Mouse (Mus musculus): ENCODE measurements at regions not wholly inside any gene's neighbourhood (a gene's known extent, or its start where the extent isn't known, plus 50 kb on each side); places are given as distances from the start of the nearest gene placed in this dataset.

DNA sequence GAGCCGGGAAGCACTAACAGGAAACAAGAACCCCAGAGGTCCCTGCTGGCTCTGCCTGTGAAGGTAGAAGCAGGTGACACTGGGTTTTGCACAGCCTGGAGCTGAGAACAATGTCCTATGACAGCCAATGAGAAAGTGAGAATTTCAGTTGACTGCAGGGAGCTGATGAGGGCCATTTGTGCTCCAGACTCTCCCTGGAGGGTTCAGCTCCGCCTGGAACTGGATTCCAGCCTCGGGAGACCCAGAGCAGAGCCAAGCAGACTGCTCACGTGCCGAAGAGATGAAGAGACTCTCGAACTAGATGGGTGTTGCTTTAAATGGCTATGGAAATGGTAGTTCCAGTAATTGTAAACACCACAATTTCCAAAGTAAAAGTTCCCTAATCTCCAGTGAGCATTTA is 93.5 kb downstream of the Cand1 start:
- H3K27me3 ChIP-seq (ENCODE audit: control insufficient read depth, insufficient read depth, low read length): no peaks in the 10 kb centered on the region
- WGBS: 39% methylated on average over 6 of the region's 6 CpGs
- no peak overlapping the region for H3K27ac ChIP-seq
- no peak for TF ChIP-seq POLR2A (IDR thresholded peaks at IDR 0.05; ENCODE audit: insufficient read depth, low read depth, low read length)
- no peak for TF ChIP-seq EP300 (IDR thresholded peaks at IDR 0.05; ENCODE audit: insufficient read depth, low read depth, low read length)
- no peak for TF ChIP-seq CTCF (IDR thresholded peaks at IDR 0.05)
- H3K79me2 ChIP-seq (replicated peaks; ENCODE audit: control insufficient read depth, insufficient read depth, low read length): no peaks in the 10 kb centered on the region
- no peaks in the 10 kb centered on the region for H3K36me3 ChIP-seq (ENCODE audit: control insufficient read depth, insufficient read depth, low read length)
- DNase-seq: peak in 1 of 2 experiments; percentile 7
- H3K4me3 ChIP-seq: no peak overlapping the region
- intact Hi-C loops (cut with DNase I): no loop called here
- peaks cover 1% of the 10 kb centered on the region; the same call in 1 of the 2 replicates for H3K4me1 ChIP-seq (ENCODE audit: control insufficient read depth, insufficient read depth, low read length)
- H3K9ac ChIP-seq (ENCODE audit: low read depth, low read length): no peak overlapping the region

DNA sequence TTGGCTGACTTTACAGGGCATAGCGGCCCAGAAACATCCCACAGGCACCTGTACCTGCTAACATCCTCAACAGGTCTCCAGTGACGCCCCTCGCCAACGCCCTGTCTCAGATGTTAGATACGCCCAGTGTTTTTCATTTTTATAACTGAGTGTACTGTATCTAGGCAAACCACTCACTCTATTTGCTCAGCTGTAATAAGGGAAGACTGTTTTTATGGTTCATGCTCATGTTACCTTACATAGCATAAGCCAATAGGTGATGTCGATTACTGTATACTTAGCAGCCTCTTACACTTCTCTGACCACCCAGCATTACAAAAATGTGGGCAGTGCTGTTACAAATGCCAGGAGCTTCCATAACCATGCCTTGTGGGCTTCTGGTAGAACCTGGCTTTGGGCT is 97.0 kb downstream of the Cand1 start:
- Histone ChIP-seq H3K27me3 (ENCODE audit: control insufficient read depth, insufficient read depth, low read length) (no peaks in the 10 kb centered on the region), H3K4me3 (no peak overlapping the region), H3K4me1 (ENCODE audit: control insufficient read depth, insufficient read depth, low read length) (peaks cover 1% of the 10 kb centered on the region; the same call in 1 of the 2 replicates), H3K79me2 (replicated peaks; ENCODE audit: control insufficient read depth, insufficient read depth, low read length) (no peaks in the 10 kb centered on the region), H3K9ac (ENCODE audit: low read depth, low read length) (no peak overlapping the region), H3K36me3 (ENCODE audit: control insufficient read depth, insufficient read depth, low read length) (no peaks in the 10 kb centered on the region), H3K27ac (no peak overlapping the region)
- no peak for DNase-seq
- intact Hi-C loops (cut with DNase I): no loop called here
- TF ChIP-seq POLR2A (IDR thresholded peaks at IDR 0.05; ENCODE audit: insufficient read depth, low read depth, low read length) (no peak), CTCF (IDR thresholded peaks at IDR 0.05) (no peak), EP300 (IDR thresholded peaks at IDR 0.05; ENCODE audit: insufficient read depth, low read depth, low read length) (no peak)
- WGBS: 94% methylated on average over 6 of the region's 6 CpGs

DNA sequence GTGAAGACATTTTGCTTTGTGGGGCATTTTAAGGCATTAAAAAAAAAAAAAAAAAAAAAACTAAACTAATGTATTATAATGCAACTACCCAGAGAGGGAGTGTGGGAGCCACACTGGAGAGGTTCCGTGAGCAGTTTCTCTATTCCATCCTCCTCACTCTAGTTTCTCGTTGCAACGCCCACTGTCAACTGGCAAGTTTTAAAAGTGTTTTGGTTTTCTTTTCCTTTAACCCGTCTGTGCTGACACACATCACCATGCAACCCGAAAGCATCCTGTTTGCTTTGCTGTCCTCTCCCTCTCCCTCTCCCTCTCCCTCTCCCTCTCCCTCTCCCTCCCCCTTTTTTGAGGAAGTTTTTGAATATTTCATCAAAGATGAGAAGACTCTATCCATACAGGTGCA is 97.5 kb downstream of the Cand1 start:
- H3K79me2 ChIP-seq (replicated peaks; ENCODE audit: control insufficient read depth, insufficient read depth, low read length): no peaks in the 10 kb centered on the region
- 53% methylated on average over 5 of the region's 5 CpGs for WGBS

DNA sequence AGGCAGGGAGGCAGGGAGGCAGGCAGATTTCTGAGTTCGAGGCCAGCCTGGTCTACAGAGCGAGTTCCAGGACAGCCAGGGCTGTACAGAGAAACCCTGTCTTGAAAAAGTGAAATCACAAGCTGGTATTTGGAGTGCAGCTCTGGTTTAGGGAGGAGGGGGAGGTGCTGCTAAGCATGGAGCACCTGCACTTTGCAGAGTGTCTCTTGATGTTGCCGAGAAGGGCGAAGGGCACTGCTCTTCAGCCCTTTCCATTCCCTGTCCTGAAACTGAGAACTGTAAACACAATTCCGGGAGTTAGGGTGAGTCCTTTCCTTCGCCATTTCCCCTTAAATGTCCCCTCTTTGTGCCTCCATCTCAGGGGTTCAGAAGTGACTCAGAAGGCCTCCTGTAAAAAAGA is 101.6 kb downstream of the Cand1 start:
- no peaks in the 10 kb centered on the region for H3K79me2 ChIP-seq (replicated peaks; ENCODE audit: control insufficient read depth, insufficient read depth, low read length)
- no peaks in the 10 kb centered on the region for H3K4me1 ChIP-seq (ENCODE audit: control insufficient read depth, insufficient read depth, low read length)
- H3K27ac ChIP-seq: no peak overlapping the region
- TF ChIP-seq CTCF (IDR thresholded peaks at IDR 0.05) (no peak), POLR2A (IDR thresholded peaks at IDR 0.05; ENCODE audit: insufficient read depth, low read depth, low read length) (no peak)
- intact Hi-C loops (cut with DNase I): no loop called here
- no peaks in the 10 kb centered on the region for H3K27me3 ChIP-seq (ENCODE audit: control insufficient read depth, insufficient read depth, low read length)
- H3K4me3 ChIP-seq: no peak overlapping the region
- 80% methylated on average over 6 of the region's 6 CpGs for WGBS
- no peak overlapping the region for H3K9ac ChIP-seq (ENCODE audit: low read depth, low read length)
- DNase-seq: no peak
- H3K36me3 ChIP-seq (ENCODE audit: control insufficient read depth, insufficient read depth, low read length): no peaks in the 10 kb centered on the region

More for the DNA sequence above, 97.5 kb downstream of the Cand1 start:
- no peaks in the 10 kb centered on the region for H3K27me3 ChIP-seq (ENCODE audit: control insufficient read depth, insufficient read depth, low read length)
- DNase-seq: no peak
- no peak overlapping the region for H3K4me3 ChIP-seq
- H3K27ac ChIP-seq: no peak overlapping the region
- no peak for TF ChIP-seq POLR2A (IDR thresholded peaks at IDR 0.05; ENCODE audit: insufficient read depth, low read depth, low read length)
- no peak for TF ChIP-seq EP300 (IDR thresholded peaks at IDR 0.05; ENCODE audit: insufficient read depth, low read depth, low read length)
- TF ChIP-seq CTCF (IDR thresholded peaks at IDR 0.05): no peak
- intact Hi-C loops (cut with DNase I): no loop called here
- H3K36me3 ChIP-seq (ENCODE audit: control insufficient read depth, insufficient read depth, low read length): no peaks in the 10 kb centered on the region
- H3K9ac ChIP-seq (ENCODE audit: low read depth, low read length): no peak overlapping the region
- peaks cover 1% of the 10 kb centered on the region; the same call in 1 of the 2 replicates for H3K4me1 ChIP-seq (ENCODE audit: control insufficient read depth, insufficient read depth, low read length)

DNA sequence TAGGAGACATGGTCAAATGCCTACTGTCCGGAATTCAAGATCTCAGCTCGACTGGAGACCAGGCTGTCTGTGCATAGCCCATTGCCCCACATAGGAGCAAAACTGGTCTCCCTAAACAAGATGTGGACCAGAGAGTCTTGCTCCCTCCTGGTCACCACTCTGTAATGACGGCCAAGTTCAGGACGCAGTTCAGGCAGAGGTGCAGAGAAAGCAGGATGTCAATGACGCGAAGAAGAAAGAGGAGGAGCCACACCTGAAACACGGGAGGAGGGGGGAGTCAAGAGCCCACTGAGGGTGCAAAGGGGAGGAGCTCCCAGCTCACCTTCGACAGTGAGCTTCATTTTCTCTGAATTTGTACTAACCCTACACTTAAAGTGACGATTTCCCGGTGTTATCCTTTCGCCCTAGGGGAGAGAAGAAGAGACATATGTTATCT is 104.3 kb downstream of the Cand1 start:
- no peak overlapping the region for H3K4me3 ChIP-seq
- no peak for TF ChIP-seq CTCF (IDR thresholded peaks at IDR 0.05)
- no peak for TF ChIP-seq POLR2A (IDR thresholded peaks at IDR 0.05; ENCODE audit: insufficient read depth, low read depth, low read length)
- TF ChIP-seq EP300 (IDR thresholded peaks at IDR 0.05; ENCODE audit: insufficient read depth, low read depth, low read length): no peak
- intact Hi-C loops (cut with DNase I): no loop called here

DNA sequence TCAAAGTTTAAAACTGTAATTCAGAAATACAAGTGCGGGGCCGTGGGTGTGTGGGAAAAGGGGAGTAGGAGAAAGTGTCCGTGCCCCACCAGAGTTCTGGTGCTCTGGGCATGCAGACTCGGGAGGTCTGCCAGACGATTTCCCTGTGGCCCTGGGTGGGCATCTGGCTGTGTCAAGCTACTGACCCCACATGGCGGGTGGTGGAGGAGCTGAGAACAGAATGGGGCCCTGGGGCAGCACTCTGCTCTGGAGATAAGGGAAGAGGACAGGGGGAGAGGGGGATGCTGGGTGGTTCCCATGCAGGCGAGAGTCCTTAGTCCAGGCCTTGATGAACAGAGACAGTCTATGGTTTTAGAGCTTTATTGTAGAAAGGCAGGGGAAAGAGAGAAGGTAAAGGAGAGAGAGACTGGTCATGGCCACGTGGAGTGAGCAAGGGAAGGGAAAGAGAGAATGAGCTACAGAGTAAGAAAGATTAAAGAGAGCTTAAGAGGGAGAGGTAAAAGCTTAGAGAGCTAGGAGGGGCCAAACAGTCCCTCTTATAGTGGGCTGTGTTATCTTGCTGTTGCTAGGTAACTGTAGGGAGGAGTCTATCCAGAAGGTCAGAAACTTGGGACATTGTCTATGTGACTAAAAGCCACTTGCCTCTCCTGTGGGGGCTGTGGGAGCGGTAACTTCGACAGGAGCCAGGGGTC is 104.9 kb downstream of the Cand1 start:
- Histone ChIP-seq H3K27ac (no peak overlapping the region), H3K4me3 (no peak overlapping the region)
- WGBS: 54% methylated on average over 10 of the region's 10 CpGs

More for the DNA sequence above, 104.3 kb downstream of the Cand1 start:
- WGBS: 41% methylated on average over 11 of the region's 11 CpGs
- Histone ChIP-seq H3K36me3 (ENCODE audit: control insufficient read depth, insufficient read depth, low read length) (no peaks in the 10 kb centered on the region), H3K4me1 (ENCODE audit: control insufficient read depth, insufficient read depth, low read length) (no peaks in the 10 kb centered on the region), H3K27ac (no peak overlapping the region), H3K9ac (ENCODE audit: low read depth, low read length) (no peak overlapping the region), H3K79me2 (replicated peaks; ENCODE audit: control insufficient read depth, insufficient read depth, low read length) (no peaks in the 10 kb centered on the region), H3K27me3 (ENCODE audit: control insufficient read depth, insufficient read depth, low read length) (no peaks in the 10 kb centered on the region)
- no peak for DNase-seq

More for the DNA sequence above, 104.9 kb downstream of the Cand1 start:
- H3K4me1 ChIP-seq (ENCODE audit: control insufficient read depth, insufficient read depth, low read length): no peaks in the 10 kb centered on the region
- H3K9ac ChIP-seq (ENCODE audit: low read depth, low read length): no peak overlapping the region
- H3K36me3 ChIP-seq (ENCODE audit: control insufficient read depth, insufficient read depth, low read length): no peaks in the 10 kb centered on the region
- no peaks in the 10 kb centered on the region for H3K27me3 ChIP-seq (ENCODE audit: control insufficient read depth, insufficient read depth, low read length)
- intact Hi-C loops (cut with DNase I): no loop called here
- TF ChIP-seq POLR2A (IDR thresholded peaks at IDR 0.05; ENCODE audit: insufficient read depth, low read depth, low read length) (no peak), CTCF (IDR thresholded peaks at IDR 0.05) (no peak), EP300 (IDR thresholded peaks at IDR 0.05; ENCODE audit: insufficient read depth, low read depth, low read length) (no peak)
- DNase-seq: no peak
- no peaks in the 10 kb centered on the region for H3K79me2 ChIP-seq (replicated peaks; ENCODE audit: control insufficient read depth, insufficient read depth, low read length)

Data from heart, adult 2 months (tissue).